Mouse (Mus musculus): ENCODE data around the gene Hist1h2ai. TPM values are rescaled to one million over a fixed set of nuclear protein-coding genes. Genes with fewer than 3 reads are reported as not detected.
"Not testable (repeated sequence)": the region's sequence is repeated elsewhere in the genome, so short reads cannot be mapped to it uniquely, and the experiment has no call there.

Hist1h2ai gene
- polyA plus RNA-seq, 1 experiment from 2014 or later = 9.8 TPM

DNA sequence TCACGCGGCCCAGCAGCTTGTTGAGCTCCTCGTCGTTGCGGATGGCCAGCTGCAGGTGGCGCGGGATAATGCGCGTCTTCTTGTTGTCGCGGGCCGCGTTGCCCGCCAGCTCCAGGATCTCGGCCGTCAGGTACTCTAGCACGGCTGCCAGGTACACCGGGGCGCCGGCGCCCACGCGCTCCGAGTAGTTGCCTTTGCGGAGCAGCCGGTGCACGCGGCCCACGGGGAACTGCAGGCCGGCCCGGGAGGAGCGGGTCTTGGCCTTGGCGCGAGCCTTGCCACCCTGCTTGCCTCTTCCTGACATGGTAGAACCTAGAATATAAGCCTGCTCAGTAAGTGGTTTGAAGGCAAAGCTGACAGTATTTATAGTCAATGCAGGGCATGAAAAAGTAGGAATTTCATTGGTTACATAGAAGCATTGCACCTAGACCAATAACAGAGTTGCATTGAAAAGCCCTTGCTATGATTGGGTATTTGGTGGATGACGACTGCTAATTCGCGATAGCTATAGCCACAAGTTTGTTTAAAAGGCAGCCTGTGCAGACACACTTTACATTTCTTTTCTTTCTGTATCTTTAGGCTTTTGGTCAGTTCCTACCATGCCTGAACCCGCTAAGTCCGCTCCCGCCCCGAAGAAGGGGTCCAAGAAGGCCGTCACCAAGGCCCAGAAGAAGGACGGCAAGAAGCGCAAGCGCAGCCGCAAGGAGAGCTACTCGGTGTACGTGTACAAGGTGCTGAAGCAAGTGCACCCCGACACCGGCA is 37.5 kb downstream of the Hist1h2ai start, which contains the start of the genes Hist1h2ak and Hist1h2bn:
TSS of gene Hist1h2ak (minus strand) at position 304 of the 762 bp plus-strand sequence.
TSS of gene Hist1h2bn (plus strand) at position 600 of the 762 bp plus-strand sequence.
- Histone ChIP-seq H3K9ac (peak within 1 kb of the TSS; percentile 84), H3K4me3 (peak within 1 kb of the TSS; percentile 58), H3K4me1 (peaks cover 51% of the 10 kb centered on the region), H3K4me2 (peak within 1 kb of the TSS; percentile 81), H3K27ac (replicated peaks) (peak within 1 kb of the TSS; percentile 93)
- peak; percentile 81 for ATAC-seq (ENCODE audit: extremely low read depth, insufficient number of reproducible peaks, low FRiP score, low TSS enrichment)
- H3K36me3 ChIP-seq; H3K27me3 ChIP-seq (replicated peaks); H3K9me3 ChIP-seq: not testable (repeated sequence)
- under 1% methylated on average over 48 of the region's 50 CpGs for WGBS

- Histone ChIP-seq H3K4me2 (peak overlapping the region; percentile 81), H3K4me1 (peaks cover 44% of the 10 kb centered on the region), H3K9ac (peak overlapping the region; percentile 84), H3K4me3 (peak overlapping the region; percentile 58), H3K27ac (replicated peaks) (peak overlapping the region; percentile 93)
- not testable (repeated sequence) for H3K9me3 ChIP-seq; H3K36me3 ChIP-seq; H3K27me3 ChIP-seq (replicated peaks); ATAC-seq (ENCODE audit: extremely low read depth, insufficient number of reproducible peaks, low FRiP score, low TSS enrichment)
- 0% methylated on average over 23 of the region's 26 CpGs for WGBS
Observed at GRCm38 (mm10) chr13:21754294-21755001, 38.2 kb downstream of the Hist1h2ai start.

DNA sequence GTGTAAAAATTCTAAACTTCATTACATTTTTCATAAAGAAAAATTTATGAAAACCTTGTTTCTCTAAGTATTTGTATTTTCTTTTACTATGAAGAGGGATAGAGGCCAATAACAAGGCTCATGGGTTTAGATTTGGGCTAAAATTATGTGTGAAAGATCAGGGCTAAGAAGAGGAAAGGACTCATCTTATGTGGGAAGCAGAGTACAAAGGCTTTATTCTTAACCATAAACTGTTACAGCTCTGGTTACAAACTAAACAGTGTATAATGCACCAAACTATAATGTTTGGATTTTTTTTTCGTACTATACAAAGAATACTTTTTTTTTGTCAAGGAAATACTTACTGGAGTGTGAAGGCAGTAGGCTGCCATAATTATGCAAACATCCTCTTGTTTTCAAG is 39.5 kb downstream of the Hist1h2ai start:
- Histone ChIP-seq H3K4me3 (peak overlapping the region; percentile 58), H3K27me3 (replicated peaks) (no peaks in the 10 kb centered on the region), H3K27ac (replicated peaks) (no peak overlapping the region), H3K36me3 (no peaks in the 10 kb centered on the region), H3K9me3 (no peaks in the 10 kb centered on the region), H3K4me2 (peak overlapping the region; percentile 81), H3K9ac (peak overlapping the region; percentile 66; the same call in 1 of the 2 replicates), H3K4me1 (peaks cover 38% of the 10 kb centered on the region)
- WGBS = 82% methylated on average over 1 of the region's 1 CpGs
- ATAC-seq (ENCODE audit: extremely low read depth, insufficient number of reproducible peaks, low FRiP score, low TSS enrichment) = no peak

Small RNA genes within 50 kb of the gene (microRNA-seq; reads per million reads assigned to microRNA genes)
- not detected for gene Gm44357
- not detected for gene Gm44367
- gene Gm44454 = not detected

Other genes with a start within 250 kb of the Hist1h2ai start
- 2.0 and 2.1 TPM in 2 replicates for gene Nkapl, start 247.9 kb upstream of the Hist1h2ai start, polyA plus RNA-seq (2015; fragmentation: Nextera tagmentation; extraction: Ambion mirVana)
- 1.4 and 2.0 TPM in 2 replicates for gene Zkscan4, start 237.5 kb upstream of the Hist1h2ai start, polyA plus RNA-seq (2015; fragmentation: Nextera tagmentation; extraction: Ambion mirVana)
- not detected in 2 replicates for gene Gm10065, start 237.0 kb upstream of the Hist1h2ai start, polyA plus RNA-seq (2015; fragmentation: Nextera tagmentation; extraction: Ambion mirVana)
- gene AK157302, start 221.2 kb upstream of the Hist1h2ai start, polyA plus RNA-seq (2015; fragmentation: Nextera tagmentation; extraction: Ambion mirVana) = 0.45 and 0.87 TPM in 2 replicates
- gene Gm11273, start 215.0 kb upstream of the Hist1h2ai start, polyA plus RNA-seq (2015; fragmentation: Nextera tagmentation; extraction: Ambion mirVana) = 14.7 and 20.9 TPM in 2 replicates
- gene Zkscan8, start 185.3 kb upstream of the Hist1h2ai start, polyA plus RNA-seq (2015; fragmentation: Nextera tagmentation; extraction: Ambion mirVana) = 3.8 and 4.8 TPM in 2 replicates
- not detected in 2 replicates for gene Olfr1366, start 173.6 kb upstream of the Hist1h2ai start, polyA plus RNA-seq (2015; fragmentation: Nextera tagmentation; extraction: Ambion mirVana)
- not detected in 2 replicates for gene Olfr1535, start 156.5 kb upstream of the Hist1h2ai start, polyA plus RNA-seq (2015; fragmentation: Nextera tagmentation; extraction: Ambion mirVana)
- gene Olfr1364, start 134.7 kb upstream of the Hist1h2ai start, polyA plus RNA-seq (2015; fragmentation: Nextera tagmentation; extraction: Ambion mirVana) = not detected in 2 replicates
- not detected in 2 replicates for gene Olfr1362, start 102.4 kb upstream of the Hist1h2ai start, polyA plus RNA-seq (2015; fragmentation: Nextera tagmentation; extraction: Ambion mirVana)
- gene Olfr11, start 73.9 kb upstream of the Hist1h2ai start, polyA plus RNA-seq (2015; fragmentation: Nextera tagmentation; extraction: Ambion mirVana) = not detected in 2 replicates
- gene Olfr1361, start 53.0 kb upstream of the Hist1h2ai start, polyA plus RNA-seq (2015; fragmentation: Nextera tagmentation; extraction: Ambion mirVana) = not detected in 2 replicates
- gene Olfr1360, start 39.0 kb upstream of the Hist1h2ai start, polyA plus RNA-seq (2015; fragmentation: Nextera tagmentation; extraction: Ambion mirVana) = not detected in 2 replicates
- gene Olfr1359, start 18.3 kb upstream of the Hist1h2ai start, polyA plus RNA-seq (2015; fragmentation: Nextera tagmentation; extraction: Ambion mirVana) = not detected in 2 replicates
- 1.9 TPM in 1 of 2 replicates, not detected in the other for gene Hist1h2bl, start 279 bp upstream of the Hist1h2ai start, polyA plus RNA-seq (2015; fragmentation: Nextera tagmentation; extraction: Ambion mirVana)
- gene Hist1h3h, start 1.2 kb downstream of the Hist1h2ai start, polyA plus RNA-seq (2015; fragmentation: Nextera tagmentation; extraction: Ambion mirVana) = 0.62 and 2.3 TPM in 2 replicates
- gene Hist1h2bm, start 5.6 kb downstream of the Hist1h2ai start, polyA plus RNA-seq (2015; fragmentation: Nextera tagmentation; extraction: Ambion mirVana) = 1.5 TPM in 2 replicates
- gene Hist1h4j, start 18.6 kb downstream of the Hist1h2ai start, polyA plus RNA-seq (2015; fragmentation: Nextera tagmentation; extraction: Ambion mirVana) = 0.45 and 0.96 TPM in 2 replicates
- 1.3 TPM in 1 of 2 replicates, not detected in the other for gene Hist1h4k, start 34.1 kb downstream of the Hist1h2ai start, polyA plus RNA-seq (2015; fragmentation: Nextera tagmentation; extraction: Ambion mirVana)
- 9.5 and 15.8 TPM in 2 replicates for gene Hist1h2ak, start 37.4 kb downstream of the Hist1h2ai start, polyA plus RNA-seq (2015; fragmentation: Nextera tagmentation; extraction: Ambion mirVana)
- 1.4 and 3.5 TPM in 2 replicates for gene Hist1h2bn, start 37.7 kb downstream of the Hist1h2ai start, polyA plus RNA-seq (2015; fragmentation: Nextera tagmentation; extraction: Ambion mirVana)
- 13.1 and 13.2 TPM in 2 replicates for gene Hist1h1b, start 64.2 kb downstream of the Hist1h2ai start, polyA plus RNA-seq (2015; fragmentation: Nextera tagmentation; extraction: Ambion mirVana)
- 63.6 and 66.6 TPM in 2 replicates for gene Hist1h3i, start 66.9 kb downstream of the Hist1h2ai start, polyA plus RNA-seq (2015; fragmentation: Nextera tagmentation; extraction: Ambion mirVana)
- 1.2 and 6.6 TPM in 2 replicates for gene Hist1h2an, start 70.8 kb downstream of the Hist1h2ai start, polyA plus RNA-seq (2015; fragmentation: Nextera tagmentation; extraction: Ambion mirVana)
- 0.37 and 0.49 TPM in 2 replicates for gene Hist1h2bp, start 71.0 kb downstream of the Hist1h2ai start, polyA plus RNA-seq (2015; fragmentation: Nextera tagmentation; extraction: Ambion mirVana)
- gene Hist1h2bq, start 93.8 kb downstream of the Hist1h2ai start, polyA plus RNA-seq (2015; fragmentation: Nextera tagmentation; extraction: Ambion mirVana) = 8.4 and 10.2 TPM in 2 replicates
- gene Hist1h2ao, start 94.0 kb downstream of the Hist1h2ai start, polyA plus RNA-seq (2015; fragmentation: Nextera tagmentation; extraction: Ambion mirVana) = not detected in 2 replicates
- not detected in 2 replicates for gene Hist1h4m, start 95.3 kb downstream of the Hist1h2ai start, polyA plus RNA-seq (2015; fragmentation: Nextera tagmentation; extraction: Ambion mirVana)
- 11.2 and 15.6 TPM in 2 replicates for gene Hist1h4n, start 115.8 kb downstream of the Hist1h2ai start, polyA plus RNA-seq (2015; fragmentation: Nextera tagmentation; extraction: Ambion mirVana)
- 1,655 and 1,669 TPM in 2 replicates for gene Hist1h2ap, start 117.1 kb downstream of the Hist1h2ai start, polyA plus RNA-seq (2015; fragmentation: Nextera tagmentation; extraction: Ambion mirVana)
- gene Hist1h2br, start 117.3 kb downstream of the Hist1h2ai start, polyA plus RNA-seq (2015; fragmentation: Nextera tagmentation; extraction: Ambion mirVana) = 9.2 and 10.8 TPM in 2 replicates
- gene Zfp184, start 228.7 kb downstream of the Hist1h2ai start, polyA plus RNA-seq (2015; fragmentation: Nextera tagmentation; extraction: Ambion mirVana) = 5.2 and 6.3 TPM in 2 replicates